Mouse (Mus musculus): ENCODE results near the gene Zfp763.
A peak's percentile ranks its signal among the peaks of the same experiment; 100 is the strongest.

The Zfp763 gene

GRCm38 (mm10) chr17:33032900-33033891 lies at the start of gene Zfp763:
Gene Zfp763, minus strand, starts transcription at chr17:33033402.
- peak; percentile 63 to 81 for DNase-seq (ENCODE audit: low spot score in 2 of 2)

- no peak for DNase-seq (ENCODE audit: low spot score in 2 of 2)
Observed at GRCm38 (mm10) chr17:33067958-33068357, 34.8 kb upstream of the Zfp763 start, which contains the start of gene 4921501E09Rik. Gene 4921501E09Rik, minus strand, starts transcription at chr17:33068058.

- no peak for DNase-seq (ENCODE audit: low spot score in 2 of 2)
Observed at GRCm38 (mm10) chr17:33063001-33063400, 29.8 kb upstream of the Zfp763 start.

GRCm38 (mm10) chr17:33058791-33059190 lies 25.6 kb upstream of the Zfp763 start:
- no peak for DNase-seq (ENCODE audit: low spot score in 2 of 2)

GRCm38 (mm10) chr17:33032376-33032775 lies 826 bp downstream of the Zfp763 start:
- DNase-seq (ENCODE audit: low spot score in 2 of 2) = no peak

GRCm38 (mm10) chr17:33020434-33020833 lies 12.8 kb downstream of the Zfp763 start:
- DNase-seq (ENCODE audit: low spot score in 2 of 2) = peak in 1 of 2 experiments; percentile 26

- peak in 1 of 2 experiments; percentile 38 for DNase-seq (ENCODE audit: low spot score in 2 of 2)
Observed at GRCm38 (mm10) chr17:33008337-33008736, 24.9 kb downstream of the Zfp763 start.

- DNase-seq (ENCODE audit: low spot score in 2 of 2) = no peak
Observed at GRCm38 (mm10) chr17:32998492-32998891, 34.7 kb downstream of the Zfp763 start.

- peak; percentile 62 to 77 for DNase-seq (ENCODE audit: low spot score in 2 of 2)
Observed at GRCm38 (mm10) chr17:32992699-32993474, 40.3 kb downstream of the Zfp763 start, which contains the start of gene Zfp952. Gene Zfp952, plus strand, starts transcription at chr17:32993129.

- DNase-seq (ENCODE audit: low spot score in 2 of 2) = peak in 1 of 2 experiments; percentile 64
Observed at GRCm38 (mm10) chr17:32991965-32992698, 41.1 kb downstream of the Zfp763 start.

- no peak for DNase-seq (ENCODE audit: low spot score in 2 of 2)
Observed at GRCm38 (mm10) chr17:32986301-32986700, 46.9 kb downstream of the Zfp763 start.

GRCm38 (mm10) chr17:32981361-32981760 lies 51.8 kb downstream of the Zfp763 start:
- no peak for DNase-seq (ENCODE audit: low spot score in 2 of 2)
